Mouse (Mus musculus): ENCODE measurements around the gene Glis1.

Glis1 gene

GRCm38 (mm10) chr4:107636099-107636498 lies 201.7 kb downstream of the Glis1 start:
- no peak for DNase-seq

DNA sequence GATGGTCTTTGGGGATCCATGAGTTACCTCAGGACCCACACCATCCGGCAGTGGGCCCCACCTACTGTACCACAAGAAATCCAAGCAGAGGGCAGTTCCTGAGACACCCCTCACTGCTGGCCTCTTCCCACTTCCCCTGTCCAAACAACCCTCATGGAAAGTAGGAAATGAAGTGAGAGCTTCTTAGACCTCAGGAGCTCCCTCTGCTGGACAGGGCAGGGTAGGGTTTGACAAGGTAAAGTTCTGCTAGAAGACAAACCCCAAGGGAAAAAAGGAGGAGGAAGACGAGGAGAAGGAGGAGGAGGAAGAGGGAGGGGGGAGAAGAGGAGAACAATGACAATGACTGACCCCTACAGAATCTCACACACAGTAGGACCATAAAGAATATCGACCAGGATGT lies 203.3 kb downstream of the Glis1 start:
- DNase-seq, result peak; percentile 61

GRCm38 (mm10) chr4:107638303-107638702 lies 203.9 kb downstream of the Glis1 start:
- DNase-seq, result no peak

- DNase-seq, result no peak
These were observed 207.2 kb downstream of the Glis1 start for GRCm38 (mm10) chr4:107641624-107642023.

GRCm38 (mm10) chr4:107648959-107649485 lies 214.6 kb downstream of the Glis1 start:
- DNase-seq, result peak; percentile 32

DNA sequence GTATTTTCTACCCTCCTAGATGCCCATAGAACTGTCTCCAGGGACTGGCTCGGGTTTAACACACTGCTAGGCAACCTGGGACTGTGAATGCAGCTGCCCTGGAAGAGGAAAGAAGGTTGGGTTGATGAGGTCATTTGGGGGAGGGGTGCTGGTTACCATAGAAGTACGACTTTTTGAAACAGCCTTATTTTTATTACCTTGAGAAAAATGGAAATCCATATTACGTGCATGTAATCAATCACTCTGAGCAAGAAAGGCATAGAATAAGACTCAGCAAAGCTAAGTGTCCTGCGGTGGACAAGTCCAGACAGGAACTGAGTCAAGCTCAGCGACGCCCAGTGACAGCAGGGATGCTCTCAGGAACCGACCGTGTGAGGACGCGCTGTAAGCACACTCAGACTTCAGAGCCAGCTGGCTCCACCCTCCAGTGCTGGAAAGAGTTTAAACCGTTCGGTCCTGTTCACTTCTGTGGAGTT lies 216.7 kb downstream of the Glis1 start:
- no peak for DNase-seq

GRCm38 (mm10) chr4:107652598-107653279 lies 218.3 kb downstream of the Glis1 start:
- peak; percentile 86 for DNase-seq

DNA sequence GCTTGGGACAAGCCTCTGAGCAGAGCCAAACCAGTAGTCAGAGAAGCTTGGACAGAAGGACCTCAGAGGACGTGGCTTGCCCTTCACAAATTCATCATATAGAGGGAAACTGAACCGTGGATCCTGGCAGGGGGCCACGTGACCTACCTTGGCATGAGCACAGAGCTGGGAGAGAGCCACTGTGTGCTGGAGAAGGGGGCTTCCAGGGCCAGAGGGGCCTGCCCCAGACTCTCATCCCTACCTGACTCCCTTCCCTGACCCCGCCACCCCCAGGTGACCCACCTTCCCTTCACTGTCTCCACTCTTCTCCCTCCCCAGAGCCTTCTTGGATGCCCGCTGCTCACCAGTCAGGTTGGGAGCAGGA lies 218.9 kb downstream of the Glis1 start:
- DNase-seq, result no peak

GRCm38 (mm10) chr4:107660649-107661048 lies 226.3 kb downstream of the Glis1 start:
- no peak for DNase-seq

GRCm38 (mm10) chr4:107668514-107668913 lies 234.1 kb downstream of the Glis1 start:
- no peak for DNase-seq

DNA sequence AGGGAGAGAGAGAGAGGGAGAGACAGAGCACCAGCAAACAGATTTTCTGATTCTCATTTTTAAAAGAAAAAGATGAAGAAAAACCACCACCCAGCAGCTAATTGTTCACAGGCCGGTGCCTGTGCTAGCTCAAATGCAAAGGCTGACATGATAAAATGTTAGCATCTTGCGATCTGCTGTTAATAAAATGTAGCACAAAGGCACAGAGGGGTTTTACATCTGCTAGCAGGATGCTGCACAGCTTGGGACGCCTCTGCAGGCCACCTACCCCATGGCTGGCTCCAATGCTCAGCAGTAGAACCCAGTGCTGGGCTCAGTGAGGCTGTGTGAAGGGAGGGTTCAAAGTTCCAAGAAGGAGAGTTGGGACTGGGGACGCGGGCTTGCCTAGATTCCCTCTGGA lies 236.3 kb downstream of the Glis1 start:
- DNase-seq, result no peak

GRCm38 (mm10) chr4:107673638-107674321 lies 239.4 kb downstream of the Glis1 start:
- DNase-seq, result peak; percentile 89

DNA sequence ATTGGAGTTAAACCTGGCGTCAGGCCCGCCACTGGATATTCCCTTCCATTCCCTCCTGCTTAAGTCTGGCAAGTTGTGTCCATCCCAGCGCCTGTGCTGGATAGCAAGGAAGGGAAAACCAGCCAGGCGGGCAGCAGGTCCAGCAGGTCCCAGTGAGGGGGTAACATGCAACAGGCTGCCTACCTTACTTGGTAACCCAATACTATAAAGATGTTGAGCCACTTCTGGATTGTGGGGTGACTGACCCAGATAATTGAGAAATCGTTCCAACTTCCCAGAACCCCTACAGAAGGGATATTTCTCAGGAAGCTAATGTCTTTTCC lies 239.9 kb downstream of the Glis1 start:
- no peak for DNase-seq

DNA sequence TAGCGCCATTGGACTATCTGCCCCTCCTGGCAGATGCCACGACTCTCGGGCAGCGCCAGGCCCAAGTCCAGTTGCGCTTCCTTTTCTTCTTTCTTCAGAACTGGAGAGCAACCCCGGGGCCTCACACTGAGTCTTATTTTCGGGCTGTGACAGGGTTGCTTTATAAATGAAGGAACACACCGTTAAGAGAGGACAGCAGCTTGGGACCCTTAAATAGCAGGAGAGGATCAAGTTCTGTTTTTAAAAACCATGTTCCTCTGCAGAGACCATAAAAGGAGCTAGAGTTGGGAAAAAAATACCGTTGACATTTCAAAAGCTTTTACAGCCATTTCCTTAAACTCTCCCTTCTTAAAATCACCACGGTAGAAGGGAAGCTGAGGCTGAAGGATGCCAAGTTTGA lies 241.3 kb downstream of the Glis1 start:
- no peak for DNase-seq

GRCm38 (mm10) chr4:107680311-107681098 lies 246.1 kb downstream of the Glis1 start:
- DNase-seq, result no peak

GRCm38 (mm10) chr4:107681099-107681849 lies 246.9 kb downstream of the Glis1 start:
- DNase-seq, result no peak

DNA sequence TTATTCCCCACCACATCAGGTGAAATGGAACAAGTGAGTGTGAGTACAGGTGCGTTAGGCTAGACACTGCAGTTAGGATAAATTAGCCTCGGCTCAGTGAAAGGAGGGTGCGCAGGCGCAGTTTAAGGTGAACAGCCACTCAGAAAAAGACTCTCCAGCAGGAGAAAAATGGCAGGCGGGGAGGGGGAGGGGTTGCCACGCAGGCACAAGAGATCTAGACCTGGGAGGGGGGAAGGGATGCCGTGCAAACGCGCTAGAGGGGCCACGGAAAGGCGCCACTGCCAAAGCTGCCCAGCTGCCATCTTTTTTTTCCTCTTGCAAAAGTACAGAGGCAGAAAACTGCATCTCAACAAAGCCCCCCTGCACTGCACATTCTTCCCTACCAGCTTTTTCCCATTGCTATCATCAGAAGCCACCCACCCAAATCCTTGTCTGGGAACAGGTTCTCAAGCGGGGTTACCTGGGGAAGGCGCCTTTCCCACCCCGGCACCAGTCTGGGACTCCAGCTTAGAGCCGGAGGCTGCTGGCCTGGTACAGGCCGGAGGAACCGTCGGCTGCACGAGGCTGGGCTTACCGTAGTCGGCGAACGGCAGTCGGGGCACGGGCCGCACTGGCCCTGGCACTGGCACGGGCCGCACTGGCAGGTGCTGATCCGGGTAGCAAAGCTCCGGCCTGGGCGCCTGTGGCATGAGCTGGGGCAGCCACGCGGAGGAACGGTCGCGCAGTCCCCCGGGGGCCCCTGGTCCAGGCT lies 248.8 kb downstream of the Glis1 start:
- DNase-seq, result no peak

- no peak for DNase-seq
These were observed 249.7 kb downstream of the Glis1 start, which contains the start of gene Dmrtb1 for GRCm38 (mm10) chr4:107684130-107684529. Dmrtb1 (minus strand) TSS chr4:107684230.

Data from lung, postnatal 10 days (tissue).